Comparison of ENCODE assay signal across 8 mouse cellular contexts in the genomic region with DNA sequence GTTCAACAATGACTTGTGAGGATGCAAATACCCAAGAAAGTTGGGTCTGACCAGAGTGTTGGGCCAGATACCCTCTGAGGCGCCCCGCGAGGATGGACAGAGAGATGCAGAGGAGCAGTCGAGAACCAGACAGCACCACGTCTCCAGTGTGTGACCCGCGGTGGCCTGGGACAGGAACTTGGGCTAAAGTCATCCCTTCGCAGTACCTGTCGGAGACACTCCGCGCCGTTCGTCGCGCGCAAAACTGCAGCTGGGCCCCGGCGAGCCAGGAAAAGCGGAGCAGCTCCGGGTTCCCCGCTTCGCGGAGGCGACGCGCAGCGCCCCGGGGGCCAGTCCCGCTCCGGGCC. TPM values are rescaled to one million over a fixed set of nuclear protein-coding genes. Genes with fewer than 3 reads are reported as not detected.
DNase-seq lines count a peak whose midpoint lies in the region; ATAC-seq lines count a peak whose summit lies in the region.

No protein-coding gene starts in this region.

- H3K9me3 ChIP-seq in lung, embryonic 15.5 days, result no peaks in the 10 kb centered on the region
- 0 out of 2 replicates have a peak, but pooled peaks cover 3% of the 10 kb centered on the region for H3K9me3 ChIP-seq in heart, embryonic 16.5 days (replicated peaks; ENCODE audit: control insufficient read depth, low read length)
- H3K9me3 ChIP-seq in liver, embryonic 12.5 days (replicated peaks), result no peaks in the 10 kb centered on the region

- H3K27ac ChIP-seq in lung, embryonic 15.5 days, result no peak overlapping the region
- no peak overlapping the region for H3K27ac ChIP-seq in heart, embryonic 16.5 days (ENCODE audit: low read length)
- no peak overlapping the region for H3K27ac ChIP-seq in liver, embryonic 12.5 days

- peaks cover 7% of the 10 kb centered on the region; the same call in 1 of the 2 replicates for H3K4me1 ChIP-seq in lung, embryonic 15.5 days
- peaks cover 4% of the 10 kb centered on the region; the same call in 1 of the 2 replicates for H3K4me1 ChIP-seq in heart, embryonic 16.5 days (ENCODE audit: control insufficient read depth, insufficient read depth, low read length)
- H3K4me1 ChIP-seq in liver, embryonic 12.5 days, result peaks cover 6% of the 10 kb centered on the region; the same call in 1 of the 2 replicates

- H3K9ac ChIP-seq in lung, embryonic 15.5 days, result peak overlapping the region; percentile 56
- H3K9ac ChIP-seq in heart, embryonic 16.5 days (ENCODE audit: low read length), result peak overlapping the region; percentile 73
- peak overlapping the region; percentile 12; the same call in 1 of the 2 replicates for H3K9ac ChIP-seq in liver, embryonic 12.5 days

- DNase-seq in lung, postnatal 25 days (ENCODE audit: low spot score), result no peak
- DNase-seq in embryo, embryonic 11 days, result peak; percentile 71
- DNase-seq in retina, postnatal 1 day, result peak; percentile 54
- no peak for DNase-seq in left cerebral cortex, adult 11 months (ENCODE audit: low spot score)
- DNase-seq in adrenal gland, adult 18-20 months (ENCODE audit: low spot score in 2 of 2), result no peak

- peak overlapping the region; percentile 99 for H3K4me2 ChIP-seq in lung, embryonic 15.5 days
- H3K4me2 ChIP-seq in heart, embryonic 16.5 days (ENCODE audit: low read depth, low read length), result peak overlapping the region; percentile 90
- peak overlapping the region; percentile 75 for H3K4me2 ChIP-seq in liver, embryonic 12.5 days

- whole genome bisulfite sequencing in lung, embryonic 15.5 days, result 1% methylated on average over 30 of the region's 30 CpGs
- WGBS in heart, embryonic 16.5 days, result 1% methylated on average over 30 of the region's 30 CpGs
- 4% methylated on average over 30 of the region's 30 CpGs for WGBS in liver, embryonic 12.5 days (ENCODE audit: insufficient replicate concordance)

- peak; percentile 45; the same call in 1 of the 2 replicates for ATAC-seq in lung, embryonic 15.5 days (ENCODE audit: borderline replicate concordance, extremely low read depth, low FRiP score, low TSS enrichment)
- no peak for ATAC-seq in heart, embryonic 16.5 days (replicated peaks; ENCODE audit: extremely low read depth, insufficient read depth, low FRiP score)
- no peak for ATAC-seq in liver, embryonic 12.5 days

- H3K4me3 ChIP-seq in lung, embryonic 15.5 days, result peak overlapping the region; percentile 74
- peak overlapping the region; percentile 78 for H3K4me3 ChIP-seq in heart, embryonic 16.5 days (ENCODE audit: low read length)
- peak overlapping the region; percentile 58 for H3K4me3 ChIP-seq in liver, embryonic 12.5 days

- peaks cover 50% of the 10 kb centered on the region for H3K27me3 ChIP-seq in lung, embryonic 15.5 days
- peaks cover 20% of the 10 kb centered on the region for H3K27me3 ChIP-seq in heart, embryonic 16.5 days (ENCODE audit: control insufficient read depth, insufficient read depth, low read length)
- H3K27me3 ChIP-seq in liver, embryonic 12.5 days (replicated peaks), result peaks cover 86% of the 10 kb centered on the region

- H3K36me3 ChIP-seq in lung, embryonic 15.5 days, result no peaks in the 10 kb centered on the region
- H3K36me3 ChIP-seq in heart, embryonic 16.5 days (ENCODE audit: control insufficient read depth, insufficient read depth), result no peaks in the 10 kb centered on the region
- no peaks in the 10 kb centered on the region for H3K36me3 ChIP-seq in liver, embryonic 12.5 days

RNA-seq across cellular contexts. Expression of gene Wnt5b, which starts 0.7 kb away (rescaled TPM):
- polyA plus RNA-seq in lung, embryonic 15.5 days (2015; fragmentation: Nextera tagmentation; extraction: Ambion mirVana), result 7.7 and 8.2 TPM in 2 replicates
- polyA plus RNA-seq in heart, embryonic 16.5 days (2015; fragmentation: Nextera tagmentation; extraction: Ambion mirVana), result 5.1 and 5.6 TPM in 2 replicates
- polyA plus RNA-seq in liver, embryonic 12.5 days (2016; fragmentation: Nextera tagmentation; extraction: Ambion mirVana), result 1.1 and 1.5 TPM in 2 replicates
- total RNA-seq in adrenal gland, adult 18-20 months (2021), result 1 to 10 TPM; 1.1 to 1.2 TPM

Comparison
In these comparisons a context has a peak if more than half of its experiments do, and no peak if none do; other contexts are left out.
1. H3K9ac ChIP-seq: peak in every context shown above with its lines; median percentile 73 in heart, embryonic 16.5 days; 56 in lung, embryonic 15.5 days; 12 in liver, embryonic 12.5 days.
2. DNase-seq: peak in embryo, embryonic 11 days (single experiment) and retina, postnatal 1 day (single experiment); none in lung, postnatal 25 days (single experiment), left cerebral cortex, adult 11 months (single experiment) and adrenal gland, adult 18-20 months (0 of 2).
3. Peak in every context shown above with its lines, with median percentiles within 50 percentile points of each other: H3K4me2 ChIP-seq and H3K4me3 ChIP-seq.